Mouse (Mus musculus) midbrain, embryonic 12.5 days (tissue): ENCODE results near the gene Kank1. TPM values are rescaled to one million over a fixed set of nuclear protein-coding genes. Genes with fewer than 3 reads are reported as not detected.
"Not testable (repeated sequence)": the region's sequence is repeated elsewhere in the genome, so short reads cannot be mapped to it uniquely, and the experiment has no call there.

Experiments used
- ATAC-seq: fragments of 200-750 bp; cut with Nextera tagmentation; 2 replicates; pipeline ENCODE4 v1.8.0; 2017; ENCODE audit warnings: low read depth, moderate TSS enrichment, moderate library complexity; ENCODE audit not compliant: low FRiP score
- H3K27ac ChIP-seq: fragments of 300-500 bp; sonication (generic); replicated peaks from 2 replicates; pipeline ENCODE4 v1.5.1; 2016; ENCODE audit warnings: mild to moderate bottlenecking
- H3K27me3 ChIP-seq: fragments of 300-500 bp; sonication (generic); 2 replicates; pipeline ENCODE4 v1.6.1; 2016; ENCODE audit warnings: mild to moderate bottlenecking
- H3K36me3 ChIP-seq: fragments of 300-500 bp; sonication (generic); 2 replicates; pipeline ENCODE4 v1.6.1; 2016
- H3K4me1 ChIP-seq: fragments of 300-500 bp; sonication (generic); 2 replicates; pipeline ENCODE4 v1.6.1; 2016
- H3K4me2 ChIP-seq: fragments of 300-500 bp; sonication (generic); replicated peaks from 2 replicates; pipeline ENCODE4 v1.6.1; 2016; ENCODE audit warnings: mild to moderate bottlenecking, moderate library complexity
- H3K4me3 ChIP-seq: fragments of 300-500 bp; sonication (generic); 2 replicates; pipeline ENCODE4 v1.5.1; 2016; ENCODE audit warnings: mild to moderate bottlenecking
- H3K9ac ChIP-seq: fragments of 300-500 bp; sonication (generic); replicated peaks from 2 replicates; pipeline ENCODE4 v1.6.1; 2016; ENCODE audit warnings: mild to moderate bottlenecking, moderate library complexity
- H3K9me3 ChIP-seq: fragments of 300-500 bp; sonication (generic); 2 replicates; pipeline ENCODE4 v1.6.1; 2016; ENCODE audit warnings: mild to moderate bottlenecking
- WGBS: fragments of 180-500 bp; shearing (Covaris S2); methylation state at CpG from one replicate; pipeline ENCODE4 v1.1.7; 2016; 5-methylcytosine and 5-hydroxymethylcytosine counted together
- polyA plus RNA-seq: library from polyadenylated mRNA; unstranded; fragments of >200 nt; fragmentation: Nextera tagmentation; extraction: Ambion mirVana; gene quantifications from 2 replicates; pipeline ENCODE4 v1.2.1, GENCODE M21; 2016

The Kank1 gene
- polyA plus RNA-seq, 1 experiment from 2014 or later, result 14.4 TPM

DNA sequence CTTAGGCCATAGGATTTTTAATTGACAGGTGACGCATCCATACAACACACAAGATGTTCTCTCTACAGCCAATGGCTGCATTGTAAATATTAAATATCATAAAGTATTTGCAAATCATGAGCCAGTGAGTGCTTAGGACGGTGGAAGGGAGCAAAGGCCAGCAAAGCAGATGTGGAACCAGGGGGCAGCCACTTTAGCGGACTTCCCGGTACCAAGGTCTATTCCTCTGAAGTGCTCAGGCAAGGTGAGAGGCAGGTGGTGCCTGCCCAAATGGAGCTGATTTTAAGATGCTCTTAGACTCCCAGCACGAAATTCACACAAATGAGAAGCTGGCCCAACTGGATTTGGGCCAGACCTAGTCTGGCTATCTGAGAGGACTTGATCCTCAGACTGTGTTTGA lies 216.4 kb downstream of the Kank1 start:
- no peak for ATAC-seq
- 85% methylated on average over 5 of the region's 5 CpGs for WGBS
- Histone ChIP-seq H3K36me3 (no peaks in the 10 kb centered on the region), H3K4me2 (no peak overlapping the region), H3K9ac (no peak overlapping the region), H3K4me3 (no peak overlapping the region), H3K27me3 (peaks cover 3% of the 10 kb centered on the region; the same call in 1 of the 2 replicates), H3K27ac (no peak overlapping the region), H3K4me1 (no peaks in the 10 kb centered on the region), H3K9me3 (no peaks in the 10 kb centered on the region)

DNA sequence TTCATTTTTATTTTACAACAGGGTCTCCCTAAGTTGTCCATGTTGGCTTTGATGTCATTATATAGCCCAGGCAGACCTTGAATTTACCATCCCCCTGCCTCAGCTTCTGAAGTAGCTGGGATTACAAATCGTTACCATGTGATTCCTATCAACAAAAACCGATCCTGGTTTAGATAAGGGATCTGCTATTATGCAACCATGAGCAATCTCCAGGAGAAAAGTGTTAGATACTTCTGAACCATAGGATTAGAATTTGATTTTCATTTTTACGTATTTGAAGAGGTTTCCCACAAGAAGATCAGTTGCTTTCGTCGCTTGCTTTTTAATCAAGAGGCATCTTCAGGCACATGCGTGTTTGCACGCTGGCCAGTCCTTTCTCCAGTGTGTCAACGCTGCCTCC lies 224.0 kb downstream of the Kank1 start:
- Histone ChIP-seq H3K9ac (no peak overlapping the region), H3K36me3 (no peaks in the 10 kb centered on the region), H3K27ac (no peak overlapping the region), H3K4me1 (no peaks in the 10 kb centered on the region), H3K9me3 (no peaks in the 10 kb centered on the region), H3K4me3 (no peak overlapping the region), H3K4me2 (no peak overlapping the region), H3K27me3 (no peaks in the 10 kb centered on the region)
- 92% methylated on average over 8 of the region's 8 CpGs for WGBS
- ATAC-seq, result no peak

DNA sequence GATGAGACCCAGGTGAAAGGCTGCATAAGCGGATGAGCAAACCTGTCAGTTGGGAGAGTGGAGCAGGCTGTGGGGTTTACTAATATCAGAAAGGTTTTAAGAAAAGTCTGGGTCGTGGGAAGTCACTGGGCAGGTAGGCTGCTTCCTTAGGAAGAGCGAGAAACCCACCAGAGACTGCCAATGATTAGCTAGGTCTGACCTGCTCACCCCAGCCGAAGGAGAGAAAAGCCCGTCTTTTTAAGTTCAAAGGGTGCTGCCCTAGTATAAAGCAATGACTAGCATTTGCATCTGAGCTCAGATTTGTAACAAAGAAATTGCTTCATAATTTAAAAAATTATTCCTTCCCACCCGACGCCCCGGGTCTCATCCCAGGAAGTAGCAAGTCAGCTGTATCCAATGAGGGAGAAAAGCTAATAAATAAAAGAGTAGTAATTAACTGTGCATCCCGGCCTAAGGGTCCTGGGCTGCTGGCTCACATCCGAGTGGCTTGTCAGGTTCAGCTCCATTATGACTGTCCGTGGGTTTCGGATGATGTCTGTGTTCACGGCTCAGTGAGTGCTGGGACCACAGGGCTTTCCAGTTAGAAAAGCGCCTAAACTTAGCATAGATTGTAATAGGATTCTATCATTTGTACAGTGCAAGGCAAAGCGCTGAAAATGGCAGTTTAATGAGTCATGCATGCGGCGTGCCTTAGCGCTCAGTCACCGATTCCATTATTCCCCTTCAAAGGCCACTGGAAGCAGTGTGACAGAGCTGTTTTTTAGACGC lies 225.0 kb downstream of the Kank1 start:
- Histone ChIP-seq H3K36me3 (no peaks in the 10 kb centered on the region), H3K4me3 (no peak overlapping the region), H3K9ac (no peak overlapping the region), H3K4me1 (no peaks in the 10 kb centered on the region), H3K9me3 (no peaks in the 10 kb centered on the region), H3K4me2 (no peak overlapping the region), H3K27ac (no peak overlapping the region), H3K27me3 (no peaks in the 10 kb centered on the region)
- WGBS, result 67% methylated on average over 20 of the region's 20 CpGs
- peak; percentile 19; the same call in 1 of the 2 replicates for ATAC-seq

DNA sequence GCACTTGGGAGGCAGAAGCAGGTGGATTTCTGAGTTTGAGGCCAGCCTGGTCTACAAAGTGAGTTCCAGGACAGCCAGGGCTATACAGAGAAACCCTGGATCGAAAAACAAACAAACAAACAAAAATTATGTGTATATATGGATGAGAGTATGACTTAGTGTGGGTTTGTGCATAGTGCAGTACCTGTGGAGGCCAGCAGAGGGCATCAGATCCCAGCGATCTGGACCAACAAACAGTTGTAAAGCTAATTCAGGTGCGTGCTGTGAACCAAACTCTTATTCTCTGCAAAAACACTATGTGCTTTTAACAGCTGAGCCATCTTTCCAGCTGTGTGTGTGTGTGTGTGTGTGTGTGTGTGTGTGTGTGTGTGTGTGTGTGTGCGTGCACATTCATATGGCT lies 239.0 kb downstream of the Kank1 start:
- H3K4me2 ChIP-seq, H3K4me1 ChIP-seq, H3K9ac ChIP-seq, H3K36me3 ChIP-seq, H3K27me3 ChIP-seq, H3K27ac ChIP-seq, ATAC-seq, H3K4me3 ChIP-seq: not testable (repeated sequence)
- 63% methylated on average over 4 of the region's 4 CpGs for WGBS
- peaks cover 12% of the 10 kb centered on the region for H3K9me3 ChIP-seq

DNA sequence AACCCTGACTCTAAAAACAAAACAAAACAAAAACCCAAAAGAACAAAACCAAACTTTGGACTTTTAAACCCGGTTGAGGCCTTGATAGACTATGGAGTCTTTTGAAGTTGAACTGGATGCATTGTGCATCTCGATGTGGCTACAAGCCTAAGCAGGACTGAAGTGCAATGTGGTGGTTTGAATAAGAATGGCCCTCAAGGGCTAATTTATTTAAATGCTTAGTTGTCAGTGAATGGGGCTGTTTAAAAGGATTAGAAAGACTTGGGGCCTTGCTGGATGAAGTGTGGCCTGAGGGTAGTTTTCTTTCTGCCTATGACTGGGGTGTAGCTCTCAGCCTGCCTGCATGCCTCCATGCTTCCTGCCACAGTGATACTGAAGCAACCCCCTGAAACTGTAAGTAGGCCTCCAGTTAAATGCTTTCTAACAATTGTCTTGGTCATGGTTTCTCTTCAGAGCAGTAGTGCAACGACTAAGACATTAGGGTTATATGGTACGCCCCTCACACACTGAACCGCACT lies 242.4 kb downstream of the Kank1 start:
- Histone ChIP-seq H3K27ac (no peak overlapping the region), H3K27me3 (no peaks in the 10 kb centered on the region), H3K4me1 (no peaks in the 10 kb centered on the region), H3K36me3 (no peaks in the 10 kb centered on the region), H3K4me2 (no peak overlapping the region), H3K4me3 (no peak overlapping the region), H3K9me3 (peaks cover 9% of the 10 kb centered on the region; the same call in 1 of the 2 replicates), H3K9ac (no peak overlapping the region)
- no peak for ATAC-seq
- WGBS, result 62% methylated on average over 5 of the region's 5 CpGs

DNA sequence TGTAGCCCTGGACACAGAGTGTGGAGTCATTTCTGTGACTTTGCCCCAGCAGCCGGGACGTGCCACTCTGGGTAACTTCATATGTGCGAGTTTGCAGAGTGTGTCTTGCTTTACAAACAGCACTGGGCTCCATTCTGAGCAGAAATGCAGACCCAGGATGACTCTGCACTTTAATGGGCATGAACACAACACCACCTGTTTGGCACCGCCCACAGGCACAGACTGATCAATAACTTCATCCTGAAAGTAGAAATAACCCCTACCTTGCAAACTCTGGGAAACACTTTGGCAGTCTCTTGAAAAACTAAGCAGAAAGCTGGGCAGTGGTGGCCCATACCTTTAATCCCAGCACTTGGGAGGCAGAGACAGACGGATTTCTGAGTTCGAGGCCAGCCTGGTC lies 244.0 kb downstream of the Kank1 start:
- no peak overlapping the region for H3K9ac ChIP-seq

More for the DNA sequence above, 244.0 kb downstream of the Kank1 start:
- no peaks in the 10 kb centered on the region for H3K36me3 ChIP-seq
- no peak for ATAC-seq
- WGBS, result 81% methylated on average over 6 of the region's 6 CpGs
- H3K9me3 ChIP-seq, result peaks cover 9% of the 10 kb centered on the region; the same call in 1 of the 2 replicates
- H3K4me1 ChIP-seq, result no peaks in the 10 kb centered on the region
- H3K27me3 ChIP-seq, result peaks cover 2% of the 10 kb centered on the region
- no peak overlapping the region for H3K27ac ChIP-seq
- H3K4me2 ChIP-seq, result no peak overlapping the region
- H3K4me3 ChIP-seq, result no peak overlapping the region

Other genes with a start within 250 kb of the Kank1 start
- 0.73 and 1.3 TPM in 2 replicates for gene Dock8, start 237.4 kb upstream of the Kank1 start, polyA plus RNA-seq